Mouse (Mus musculus) myocyte (in vitro differentiated cells): Measurements from ENCODE around the gene Ifi35.

ENCODE experiments used
- CEBPB ChIP-seq: IDR thresholded peaks from 2 replicates; pipeline ENCODE4 v1.6.1; 2011; ENCODE audit warnings: mild to moderate bottlenecking, moderate library complexity; ENCODE audit not compliant: poor library complexity, insufficient read depth, severe bottlenecking
- E2F4 ChIP-seq: IDR thresholded peaks from one replicate; pipeline ENCODE4 v1.6.1; 2011; ENCODE audit warnings: mild to moderate bottlenecking, control low read depth, moderate library complexity; ENCODE audit not compliant: insufficient read depth
- MAX ChIP-seq: IDR thresholded peaks from one replicate; pipeline ENCODE4 v1.6.1; 2011; ENCODE audit warnings: low read depth, mild to moderate bottlenecking, control low read depth
- MYOD1 ChIP-seq, 3 experiments: IDR thresholded peaks; one replicate each; pipeline ENCODE4 v1.6.1; 2011; ENCODE audit warnings: control low read depth in 2 of 3, low read depth in 2 of 3, mild to moderate bottlenecking in 2 of 3, moderate library complexity in 1 of 3; ENCODE audit not compliant: insufficient read length in 2 of 3, control insufficient read depth in 1 of 3
- MYOG ChIP-seq, 3 experiments: IDR thresholded peaks; one replicate each; pipeline ENCODE4 v1.6.1; 2011; ENCODE audit warnings: control low read depth in 2 of 3, low read depth in 2 of 3, mild to moderate bottlenecking in 2 of 3; ENCODE audit not compliant: insufficient read length in 2 of 3, control insufficient read depth in 1 of 3, insufficient read depth in 1 of 3
- POLR2A ChIP-seq: IDR thresholded peaks from one replicate; pipeline ENCODE4 v1.6.1; 2011; ENCODE audit warnings: low read depth, mild to moderate bottlenecking, control low read depth, moderate library complexity; ENCODE audit not compliant: insufficient read length
- POLR2AphosphoS2 ChIP-seq: IDR thresholded peaks from one replicate; pipeline ENCODE4 v1.6.1; 2011; ENCODE audit warnings: low read depth, control low read depth; ENCODE audit not compliant: insufficient read length
- REST ChIP-seq: IDR thresholded peaks from one replicate; pipeline ENCODE4 v1.6.1; 2011; ENCODE audit warnings: mild to moderate bottlenecking, control low read depth, moderate library complexity; ENCODE audit not compliant: insufficient read depth, insufficient read length
- SRF ChIP-seq: IDR thresholded peaks from one replicate; pipeline ENCODE4 v1.6.1; 2011; ENCODE audit warnings: low read depth; ENCODE audit not compliant: control insufficient read depth, insufficient read length
- TCF12 ChIP-seq: IDR thresholded peaks from one replicate; pipeline ENCODE4 v1.6.1; 2011; ENCODE audit warnings: mild to moderate bottlenecking, control low read depth; ENCODE audit not compliant: poor library complexity, insufficient read depth, severe bottlenecking
- USF1 ChIP-seq: IDR thresholded peaks from one replicate; pipeline ENCODE4 v1.6.1; 2011; ENCODE audit warnings: low read depth, mild to moderate bottlenecking, control low read depth, moderate library complexity

DNA sequence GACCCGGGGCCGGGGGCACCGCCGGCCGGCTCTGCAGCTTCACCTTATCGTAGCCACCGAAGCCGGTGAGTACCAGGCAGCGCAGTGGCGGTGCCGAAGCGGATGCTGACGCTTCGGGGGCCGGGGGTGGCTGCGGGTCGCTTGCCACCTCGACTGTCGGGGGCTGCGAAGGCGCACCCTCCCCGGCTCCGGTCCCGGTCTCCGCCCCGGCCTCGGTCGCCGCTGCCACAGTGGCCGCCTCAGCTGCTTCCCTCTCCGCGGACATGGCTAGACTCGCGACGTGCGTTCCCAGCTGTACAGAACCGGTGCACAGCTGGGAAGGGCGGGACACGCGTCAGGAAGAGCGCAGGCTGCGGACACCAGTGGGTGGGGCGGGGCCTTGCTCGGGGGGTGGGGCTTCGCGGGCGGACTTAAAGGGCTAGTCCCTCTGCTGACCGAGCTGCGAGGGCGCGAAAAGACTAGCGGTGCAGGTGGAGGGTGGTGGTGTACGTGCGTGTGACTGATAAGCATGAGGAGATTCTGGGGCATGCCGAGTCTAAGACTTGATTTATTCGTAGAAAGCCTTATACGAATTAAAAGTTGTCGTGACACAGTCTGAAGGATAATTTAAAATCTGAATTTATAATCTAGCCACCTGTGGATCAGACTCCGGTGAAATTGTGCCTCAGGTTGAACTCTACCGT, 17.8 kb downstream of the Ifi35 start, which contains the start of gene Vat1:
- TF ChIP-seq USF1: no peak
- no peak for TF ChIP-seq MAX
- TF ChIP-seq POLR2AphosphoS2: peak; percentile 90
- TF ChIP-seq POLR2A: peak; percentile 84
- TF ChIP-seq MYOG (IDR thresholded peaks at IDR 0.05; ENCODE audit: control insufficient read depth in 1 of 3, insufficient read depth in 1 of 3, insufficient read length in 2 of 3, low read depth in 2 of 3): peak in 2 of 3 experiments; percentile 61 to 83
- TF ChIP-seq MYOD1 (IDR thresholded peaks at IDR 0.05; ENCODE audit: control insufficient read depth in 1 of 3, insufficient read length in 2 of 3, low read depth in 2 of 3): peak in 2 of 3 experiments; percentile 28 to 81
- no peak for TF ChIP-seq TCF12
- TF ChIP-seq E2F4: peak; percentile 28
- no peak for TF ChIP-seq REST
- TF ChIP-seq SRF: no peak
- no peak for TF ChIP-seq CEBPB
